10 mouse cellular contexts compared by ENCODE assay signal in the genomic region with DNA sequence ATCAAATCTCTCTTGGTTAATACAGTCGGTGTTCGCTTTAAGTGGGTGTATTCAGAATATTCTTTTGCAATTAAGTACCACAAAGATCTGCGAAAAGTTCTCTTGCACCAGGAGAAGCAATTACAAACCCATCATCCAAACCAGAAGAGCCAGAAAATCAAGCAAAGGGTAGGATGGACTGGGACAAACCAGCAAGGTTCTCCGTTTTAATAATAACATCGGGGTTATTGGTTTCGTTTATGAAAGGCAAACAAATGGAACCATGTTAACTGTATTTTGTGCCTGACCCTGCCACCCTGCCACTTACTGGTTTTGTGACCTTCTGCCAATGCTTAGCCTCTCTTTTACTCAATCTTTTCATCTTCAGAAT. TPM values are rescaled to one million over a fixed set of nuclear protein-coding genes. Genes with fewer than 3 reads are reported as not detected.
A peak's percentile ranks its signal among the peaks of the same experiment; 100 is the strongest.
DNase-seq lines count a peak whose midpoint lies in the region; ATAC-seq and TF ChIP-seq lines count a peak whose summit lies in the region.
"Had no signal": no experiment of that assay in that cellular context is flagged by ENCODE, and none has a peak within 500 bp of the region (broad histone marks: within the 10 kb centered on the region; RNA-seq: fewer than 3 reads in every experiment).

No protein-coding gene starts in this region.

- DNase-seq in lung, embryonic 14.5 days, result no peak
- DNase-seq in lung, postnatal 4 days, result no peak
- DNase-seq in forebrain, embryonic 14.5 days (ENCODE audit: low spot score), result no peak
- DNase-seq in limb, embryonic 10.5 days (ENCODE audit: low spot score), result no peak
- no peak for DNase-seq in left cerebral cortex, postnatal 36 days (ENCODE audit: low spot score in 2 of 2)
- DNase-seq in left cerebral cortex, postnatal 4 days, result no peak
- no peak for DNase-seq in left cerebral cortex, postnatal 25 days (ENCODE audit: low spot score in 2 of 2)
- DNase-seq: thymus, postnatal 4 days had no signal

- 0 out of 2 replicates have a peak overlapping the region, but pooled peaks have one; percentile 69 for H3K27ac ChIP-seq in lung, embryonic 14.5 days (ENCODE audit: low read depth)
- no peak overlapping the region for H3K27ac ChIP-seq in forebrain, embryonic 14.5 days (ENCODE audit: low read depth, low read length)
- H3K27ac ChIP-seq in limb, embryonic 10.5 days, result no peak overlapping the region
- H3K27ac ChIP-seq in neural tube, embryonic 15.5 days (replicated peaks), result no peak overlapping the region; the same call in 1 of the 2 replicates
- H3K27ac ChIP-seq: liver, embryonic 14.5 days had no signal

- peaks cover 8% of the 10 kb centered on the region; the same call in 1 of the 2 replicates for H3K4me1 ChIP-seq in lung, embryonic 14.5 days (ENCODE audit: insufficient read depth)
- peaks cover 9% of the 10 kb centered on the region for H3K4me1 ChIP-seq in forebrain, embryonic 14.5 days (ENCODE audit: control insufficient read depth, insufficient read depth, low read length)
- H3K4me1 ChIP-seq in limb, embryonic 10.5 days, result peaks cover 24% of the 10 kb centered on the region
- peaks cover 18% of the 10 kb centered on the region for H3K4me1 ChIP-seq in neural tube, embryonic 15.5 days

- H3K4me3 ChIP-seq in lung, embryonic 14.5 days (ENCODE audit: low read depth, low read length), result peak overlapping the region; percentile 67
- H3K4me3 ChIP-seq in forebrain, embryonic 14.5 days (ENCODE audit: low read depth, low read length), result no peak overlapping the region
- H3K4me3 ChIP-seq in limb, embryonic 10.5 days, result peak overlapping the region; percentile 73
- H3K4me3 ChIP-seq in neural tube, embryonic 15.5 days (replicated peaks), result peak overlapping the region; percentile 78

- TF ChIP-seq CTCF in lung, embryonic 14.5 days (IDR thresholded peaks at IDR 0.05; ENCODE audit: low read depth), result no peak

- WGBS in lung, embryonic 14.5 days, result 13% methylated on average over 6 of the region's 6 CpGs
- 17% methylated on average over 6 of the region's 6 CpGs for WGBS in forebrain, embryonic 14.5 days
- 12% methylated on average over 6 of the region's 6 CpGs for WGBS in limb, embryonic 10.5 days
- WGBS in neural tube, embryonic 15.5 days, result 16% methylated on average over 6 of the region's 6 CpGs

- intact Hi-C loops in left cerebral cortex, postnatal 36 days (cut with DNase I), result loop anchor here (2.0 to 5.0 kb wide), 3 partner anchors 87 to 325 kb away; a partner anchor contains a TSS
- intact Hi-C loops in left cerebral cortex, postnatal 4 days (cut with DNase I), result loop anchor here (5.0 to 10.0 kb wide), 3 partner anchors 75 to 307 kb away; no protein-coding TSS in a partner anchor
- intact Hi-C loops in left cerebral cortex, postnatal 25 days (cut with DNase I), result loop anchor here (1.0 to 10.0 kb wide), 4 partner anchors 63 to 307 kb away; no protein-coding TSS in a partner anchor

- H3K27me3 ChIP-seq in lung, embryonic 14.5 days (ENCODE audit: insufficient read depth, low read length), result peaks cover 5% of the 10 kb centered on the region
- H3K27me3 ChIP-seq in forebrain, embryonic 14.5 days (replicated peaks; ENCODE audit: control insufficient read depth, insufficient read depth, low read length), result peaks cover 8% of the 10 kb centered on the region
- peaks cover 54% of the 10 kb centered on the region for H3K27me3 ChIP-seq in limb, embryonic 10.5 days (ENCODE audit: low read depth, poor library complexity, severe bottlenecking)
- H3K27me3 ChIP-seq in neural tube, embryonic 15.5 days (replicated peaks), result peaks cover 3% of the 10 kb centered on the region; the same call in 1 of the 2 replicates

- no peak overlapping the region for H3K9ac ChIP-seq in lung, embryonic 14.5 days
- no peak overlapping the region; the same call in 1 of the 2 replicates for H3K9ac ChIP-seq in forebrain, embryonic 14.5 days (ENCODE audit: low read length)
- no peak overlapping the region for H3K9ac ChIP-seq in neural tube, embryonic 15.5 days (replicated peaks)
- H3K9ac ChIP-seq: liver, embryonic 14.5 days had no signal

- peak overlapping the region; percentile 95 for H3K4me2 ChIP-seq in lung, embryonic 14.5 days
- H3K4me2 ChIP-seq in forebrain, embryonic 14.5 days (ENCODE audit: low read length), result peak overlapping the region; percentile 97
- peak overlapping the region; percentile 94 for H3K4me2 ChIP-seq in neural tube, embryonic 15.5 days

- no peak for ATAC-seq in lung, embryonic 14.5 days (ENCODE audit: insufficient read depth)
- no peak for ATAC-seq in forebrain, embryonic 14.5 days
- ATAC-seq in neural tube, embryonic 15.5 days (ENCODE audit: low FRiP score), result no peak

- H3K9me3 ChIP-seq in lung, embryonic 14.5 days (ENCODE audit: low read depth, low read length), result no peaks in the 10 kb centered on the region
- no peaks in the 10 kb centered on the region for H3K9me3 ChIP-seq in forebrain, embryonic 14.5 days (replicated peaks; ENCODE audit: control insufficient read depth, low read length)
- H3K9me3 ChIP-seq in limb, embryonic 10.5 days (replicated peaks), result no peaks in the 10 kb centered on the region
- no peaks in the 10 kb centered on the region for H3K9me3 ChIP-seq in neural tube, embryonic 15.5 days (replicated peaks)

- 0 out of 2 replicates have a peak, but pooled peaks cover 4% of the 10 kb centered on the region for H3K36me3 ChIP-seq in lung, embryonic 14.5 days (ENCODE audit: insufficient read depth)
- no peaks in the 10 kb centered on the region for H3K36me3 ChIP-seq in forebrain, embryonic 14.5 days (ENCODE audit: control insufficient read depth, insufficient read depth, low read length)
- no peaks in the 10 kb centered on the region for H3K36me3 ChIP-seq in limb, embryonic 10.5 days
- no peaks in the 10 kb centered on the region for H3K36me3 ChIP-seq in neural tube, embryonic 15.5 days

RNA-seq across cellular contexts. Expression of a gene that starts 0.6 kb away (rescaled TPM):
- 42.5 and 46.5 TPM in 2 replicates for polyA plus RNA-seq in lung, embryonic 14.5 days (2014; fragmentation: Nextera tagmentation; extraction: Ambion mirVana)
- 3.5 and 5.8 TPM in 2 replicates for polyA plus RNA-seq in forebrain, embryonic 14.5 days (2014; fragmentation: Nextera tagmentation; extraction: Ambion mirVana)
- 2.3 and 4.7 TPM in 2 replicates for polyA plus RNA-seq in limb, embryonic 10.5 days (2016; fragmentation: Nextera tagmentation; extraction: Ambion mirVana)
- polyA plus RNA-seq in neural tube, embryonic 15.5 days (2015; fragmentation: Nextera tagmentation; extraction: Ambion mirVana), result 13.7 and 14.3 TPM in 2 replicates
- total RNA-seq in left cerebral cortex, postnatal 36 days (2021), result 10 to 100 TPM; 70.4 to 79.5 TPM
- 10 to 100 TPM; 28.1 to 36.5 TPM for total RNA-seq in left cerebral cortex, postnatal 4 days (2021)
- total RNA-seq in left cerebral cortex, postnatal 25 days (2021), result 10 to 100 TPM; 63.7 to 80.4 TPM
